Mouse (Mus musculus): Measurements from ENCODE around the gene Ccdc42. TPM values are rescaled to one million over a fixed set of nuclear protein-coding genes. Genes with fewer than 3 reads are reported as not detected.

The Ccdc42 gene
- polyA plus RNA-seq, 1 experiment from 2014 or later, result 1.3 TPM

- no peak for ATAC-seq (ENCODE audit: insufficient number of reproducible peaks, insufficient read depth, low FRiP score, low read depth)
- peak overlapping the region; percentile 67 for H3K4me2 ChIP-seq (ENCODE audit: low read length)
- WGBS, result 22% methylated on average over 17 of the region's 17 CpGs
- H3K4me3 ChIP-seq (ENCODE audit: control insufficient read depth in 1 of 2, insufficient read depth in 1 of 2, low read depth in 1 of 2, low read length in 2 of 2), result peak overlapping the region; percentile 16 to 27
- peaks cover 0 to 4% of the 10 kb centered on the region in 2 experiments; a peak in 3 of 4 replicates for H3K4me1 ChIP-seq (ENCODE audit: control insufficient read depth in 2 of 2, insufficient read depth in 2 of 2, low read length in 2 of 2)
- no peaks in the 10 kb centered on the region for H3K36me3 ChIP-seq (ENCODE audit: control insufficient read depth, insufficient read depth, low read length)
- H3K9ac ChIP-seq (ENCODE audit: low read length), result peak overlapping the region; percentile 18; the same call in 1 of the 2 replicates
- H3K27ac ChIP-seq (replicated peaks in 1 of 2; ENCODE audit: control insufficient read depth in 1 of 2, insufficient read depth in 1 of 2, low read depth in 2 of 2, low read length in 2 of 2), result no peak overlapping the region
- H3K27me3 ChIP-seq (ENCODE audit: control insufficient read depth, insufficient read depth, low read length), result no peaks in the 10 kb centered on the region
- no peaks in the 10 kb centered on the region for H3K9me3 ChIP-seq (ENCODE audit: control insufficient read depth, low read length)
Observed at GRCm38 (mm10) chr11:68566447-68567059, 20.3 kb upstream of the Ccdc42 start.

GRCm38 (mm10) chr11:68570861-68571260 lies 16.0 kb upstream of the Ccdc42 start:
- ATAC-seq (ENCODE audit: insufficient number of reproducible peaks, insufficient read depth, low FRiP score, low read depth), result no peak
- Histone ChIP-seq H3K9me3 (ENCODE audit: control insufficient read depth, low read length) (no peaks in the 10 kb centered on the region), H3K9ac (ENCODE audit: low read length) (no peak overlapping the region), H3K27me3 (ENCODE audit: control insufficient read depth, insufficient read depth, low read length) (no peaks in the 10 kb centered on the region), H3K36me3 (ENCODE audit: control insufficient read depth, insufficient read depth, low read length) (no peaks in the 10 kb centered on the region), H3K27ac (replicated peaks in 1 of 2; ENCODE audit: control insufficient read depth in 1 of 2, insufficient read depth in 1 of 2, low read depth in 2 of 2, low read length in 2 of 2) (no peak overlapping the region), H3K4me3 (ENCODE audit: control insufficient read depth in 1 of 2, insufficient read depth in 1 of 2, low read depth in 1 of 2, low read length in 2 of 2) (no peak overlapping the region), H3K4me1 (ENCODE audit: control insufficient read depth in 2 of 2, insufficient read depth in 2 of 2, low read length in 2 of 2) (peaks cover 0 to 4% of the 10 kb centered on the region in 2 experiments; a peak in 3 of 4 replicates), H3K4me2 (ENCODE audit: low read length) (no peak overlapping the region)
- WGBS, result 84% methylated on average over 5 of the region's 5 CpGs

DNA sequence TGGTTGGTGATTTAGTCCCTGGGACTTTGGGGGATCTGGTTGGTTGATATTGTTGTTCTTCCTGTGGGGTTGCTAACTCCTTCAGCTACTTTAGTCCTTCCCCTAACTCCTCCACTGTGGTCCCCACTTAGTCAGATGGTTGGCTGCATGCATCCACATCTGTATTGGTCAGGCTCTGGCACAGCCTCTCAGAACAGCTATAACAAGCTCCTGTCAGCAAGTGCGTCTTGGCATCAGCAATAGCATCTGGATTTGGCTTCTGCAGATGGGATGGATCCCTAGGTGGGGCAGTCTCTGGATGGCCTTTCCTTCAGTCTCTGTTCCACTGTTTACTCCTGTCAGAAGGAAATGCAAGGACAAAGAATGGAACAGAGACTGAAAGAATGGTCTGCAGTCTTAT lies 9.7 kb upstream of the Ccdc42 start:
- whole genome bisulfite sequencing, result 82% methylated on average over 1 of the region's 1 CpGs
- Histone ChIP-seq H3K27me3 (ENCODE audit: control insufficient read depth, insufficient read depth, low read length) (no peaks in the 10 kb centered on the region), H3K27ac (replicated peaks in 1 of 2; ENCODE audit: control insufficient read depth in 1 of 2, insufficient read depth in 1 of 2, low read depth in 2 of 2, low read length in 2 of 2) (no peak overlapping the region), H3K4me3 (ENCODE audit: control insufficient read depth in 1 of 2, insufficient read depth in 1 of 2, low read depth in 1 of 2, low read length in 2 of 2) (no peak overlapping the region), H3K9ac (ENCODE audit: low read length) (no peak overlapping the region), H3K9me3 (ENCODE audit: control insufficient read depth, low read length) (no peaks in the 10 kb centered on the region), H3K36me3 (ENCODE audit: control insufficient read depth, insufficient read depth, low read length) (no peaks in the 10 kb centered on the region), H3K4me2 (ENCODE audit: low read length) (no peak overlapping the region), H3K4me1 (ENCODE audit: control insufficient read depth in 2 of 2, insufficient read depth in 2 of 2, low read length in 2 of 2) (peaks cover 0 to 2% of the 10 kb centered on the region in 2 experiments; a peak in 1 of 4 replicates)
- no peak for ATAC-seq (ENCODE audit: insufficient number of reproducible peaks, insufficient read depth, low FRiP score, low read depth)

DNA sequence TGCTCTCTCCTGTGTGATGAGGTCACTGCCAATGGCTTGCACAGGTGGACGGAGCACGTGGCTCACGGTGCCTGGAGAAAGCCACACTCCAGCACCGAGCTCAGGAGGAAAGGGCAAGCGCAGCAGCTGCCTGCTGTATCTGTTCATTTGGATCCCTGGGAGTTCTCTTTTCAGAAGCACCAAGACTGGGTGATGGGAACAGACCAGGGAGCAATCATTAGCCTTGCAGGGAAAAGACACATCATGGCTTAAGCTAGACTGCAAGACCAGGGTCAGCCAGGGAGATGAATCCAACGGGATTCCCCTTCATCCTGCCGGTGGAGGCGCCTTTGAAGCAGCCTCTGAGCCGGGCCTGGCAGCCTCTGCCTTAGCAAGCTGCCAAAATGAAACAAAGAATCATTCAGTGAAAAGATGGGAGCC lies 7.3 kb upstream of the Ccdc42 start:
- no peak overlapping the region for H3K4me3 ChIP-seq (ENCODE audit: control insufficient read depth in 1 of 2, insufficient read depth in 1 of 2, low read depth in 1 of 2, low read length in 2 of 2)
- no peak for ATAC-seq (ENCODE audit: insufficient number of reproducible peaks, insufficient read depth, low FRiP score, low read depth)
- WGBS, result 36% methylated on average over 9 of the region's 9 CpGs
- no peaks in the 10 kb centered on the region for H3K36me3 ChIP-seq (ENCODE audit: control insufficient read depth, insufficient read depth, low read length)
- H3K9me3 ChIP-seq (ENCODE audit: control insufficient read depth, low read length), result no peaks in the 10 kb centered on the region
- no peak overlapping the region for H3K4me2 ChIP-seq (ENCODE audit: low read length)
- H3K9ac ChIP-seq (ENCODE audit: low read length), result no peak overlapping the region
- H3K27me3 ChIP-seq (ENCODE audit: control insufficient read depth, insufficient read depth, low read length), result no peaks in the 10 kb centered on the region
- H3K27ac ChIP-seq (replicated peaks in 1 of 2; ENCODE audit: control insufficient read depth in 1 of 2, insufficient read depth in 1 of 2, low read depth in 2 of 2, low read length in 2 of 2), result peak overlapping the region in 1 of 2 experiments; percentile 2; a peak in 1 of 4 replicates
- peaks cover 0 to 2% of the 10 kb centered on the region in 2 experiments; a peak in 1 of 4 replicates for H3K4me1 ChIP-seq (ENCODE audit: control insufficient read depth in 2 of 2, insufficient read depth in 2 of 2, low read length in 2 of 2)

DNA sequence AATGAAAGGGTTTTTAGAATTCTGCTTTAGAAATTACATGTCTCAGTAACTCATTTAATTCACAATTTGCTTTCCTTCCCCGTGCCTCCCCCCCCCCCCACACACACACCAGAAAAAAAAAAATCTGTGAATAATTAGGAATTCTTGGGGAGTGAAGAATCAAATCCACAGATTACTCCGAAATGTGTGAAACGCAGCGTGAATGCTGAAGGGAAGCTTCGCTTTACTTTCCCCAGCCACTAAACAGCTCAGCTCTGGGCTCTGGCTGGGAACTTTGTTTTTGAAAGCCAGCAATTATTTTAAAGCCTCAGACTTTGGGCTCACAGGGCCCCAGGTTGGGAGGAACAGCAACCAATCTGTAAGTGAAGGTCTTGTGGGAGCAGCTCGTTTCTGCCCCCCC lies 6.3 kb upstream of the Ccdc42 start:
- Histone ChIP-seq H3K36me3 (ENCODE audit: control insufficient read depth, insufficient read depth, low read length) (no peaks in the 10 kb centered on the region), H3K4me2 (ENCODE audit: low read length) (no peak overlapping the region), H3K4me1 (ENCODE audit: control insufficient read depth in 2 of 2, insufficient read depth in 2 of 2, low read length in 2 of 2) (peaks cover 0 to 2% of the 10 kb centered on the region in 2 experiments; a peak in 1 of 4 replicates), H3K27me3 (ENCODE audit: control insufficient read depth, insufficient read depth, low read length) (no peaks in the 10 kb centered on the region), H3K4me3 (ENCODE audit: control insufficient read depth in 1 of 2, insufficient read depth in 1 of 2, low read depth in 1 of 2, low read length in 2 of 2) (no peak overlapping the region), H3K9ac (ENCODE audit: low read length) (no peak overlapping the region), H3K9me3 (ENCODE audit: control insufficient read depth, low read length) (no peaks in the 10 kb centered on the region), H3K27ac (replicated peaks in 1 of 2; ENCODE audit: control insufficient read depth in 1 of 2, insufficient read depth in 1 of 2, low read depth in 2 of 2, low read length in 2 of 2) (no peak overlapping the region)
- ATAC-seq (ENCODE audit: insufficient number of reproducible peaks, insufficient read depth, low FRiP score, low read depth), result no peak
- 61% methylated on average over 6 of the region's 6 CpGs for WGBS

GRCm38 (mm10) chr11:68583225-68583624 lies 3.6 kb upstream of the Ccdc42 start:
- Histone ChIP-seq H3K36me3 (ENCODE audit: control insufficient read depth, insufficient read depth, low read length) (no peaks in the 10 kb centered on the region), H3K27ac (replicated peaks in 1 of 2; ENCODE audit: control insufficient read depth in 1 of 2, insufficient read depth in 1 of 2, low read depth in 2 of 2, low read length in 2 of 2) (no peak overlapping the region), H3K4me1 (ENCODE audit: control insufficient read depth in 2 of 2, insufficient read depth in 2 of 2, low read length in 2 of 2) (peaks cover 0 to 2% of the 10 kb centered on the region in 2 experiments; a peak in 1 of 4 replicates), H3K4me3 (ENCODE audit: control insufficient read depth in 1 of 2, insufficient read depth in 1 of 2, low read depth in 1 of 2, low read length in 2 of 2) (no peak overlapping the region), H3K9ac (ENCODE audit: low read length) (no peak overlapping the region), H3K4me2 (ENCODE audit: low read length) (no peak overlapping the region), H3K27me3 (ENCODE audit: control insufficient read depth, insufficient read depth, low read length) (no peaks in the 10 kb centered on the region), H3K9me3 (ENCODE audit: control insufficient read depth, low read length) (no peaks in the 10 kb centered on the region)
- 90% methylated on average over 13 of the region's 13 CpGs for WGBS
- no peak for ATAC-seq (ENCODE audit: insufficient number of reproducible peaks, insufficient read depth, low FRiP score, low read depth)

DNA sequence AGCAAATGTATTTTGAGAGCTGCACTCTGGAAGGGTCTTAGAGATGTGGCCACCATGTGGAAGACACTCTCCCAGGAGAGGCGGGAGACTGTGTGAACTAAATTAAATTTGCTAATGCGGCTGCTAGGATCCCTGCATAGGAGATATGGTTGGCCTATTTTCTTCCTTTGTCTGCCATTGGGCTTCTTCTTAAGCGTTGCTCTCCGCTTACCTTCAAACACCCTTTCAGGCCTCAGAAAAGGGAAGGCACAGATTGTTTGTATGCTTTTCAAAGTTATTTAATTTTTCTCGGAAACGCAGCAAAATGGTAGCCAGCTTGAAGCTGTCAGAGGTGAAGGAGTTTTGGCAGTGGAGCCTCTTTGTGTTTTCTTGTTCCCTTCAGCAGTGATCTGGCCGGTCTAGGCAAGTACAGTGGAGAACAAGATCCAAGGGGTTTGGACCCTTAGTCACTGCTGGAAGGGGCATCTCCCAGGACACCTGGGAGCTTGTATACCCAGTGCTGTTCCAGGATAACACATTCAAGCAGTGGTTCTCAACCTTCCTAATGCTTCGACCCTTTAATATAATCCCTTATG lies 2.8 kb upstream of the Ccdc42 start:
- H3K27ac ChIP-seq (replicated peaks in 1 of 2; ENCODE audit: control insufficient read depth in 1 of 2, insufficient read depth in 1 of 2, low read depth in 2 of 2, low read length in 2 of 2), result no peak overlapping the region
- no peak for ATAC-seq (ENCODE audit: insufficient number of reproducible peaks, insufficient read depth, low FRiP score, low read depth)
- no peak overlapping the region for H3K4me3 ChIP-seq (ENCODE audit: control insufficient read depth in 1 of 2, insufficient read depth in 1 of 2, low read depth in 1 of 2, low read length in 2 of 2)
- H3K9ac ChIP-seq (ENCODE audit: low read length), result no peak overlapping the region
- no peaks in the 10 kb centered on the region; a peak in 1 of 4 replicates for H3K4me1 ChIP-seq (ENCODE audit: control insufficient read depth in 2 of 2, insufficient read depth in 2 of 2, low read length in 2 of 2)
- WGBS, result 71% methylated on average over 8 of the region's 8 CpGs
- H3K27me3 ChIP-seq (ENCODE audit: control insufficient read depth, insufficient read depth, low read length), result no peaks in the 10 kb centered on the region
- no peaks in the 10 kb centered on the region for H3K36me3 ChIP-seq (ENCODE audit: control insufficient read depth, insufficient read depth, low read length)
- H3K9me3 ChIP-seq (ENCODE audit: control insufficient read depth, low read length), result no peaks in the 10 kb centered on the region
- no peak overlapping the region for H3K4me2 ChIP-seq (ENCODE audit: low read length)

Data from heart, embryonic 14.5 days (tissue).